Mouse (Mus musculus) erythroblast, embryonic 14.5 days (primary cell): Measurements from ENCODE around the gene Ost4. TPM values are rescaled to one million over a fixed set of nuclear protein-coding genes. Genes with fewer than 3 reads are reported as not detected.

Experiments
- H3K27me3 ChIP-seq: 2 replicates; pipeline ENCODE4 v1.6.1; 2012; ENCODE audit warnings: inconsistent platforms; ENCODE audit not compliant: control insufficient read depth
- H3K36me3 ChIP-seq: 2 replicates; pipeline ENCODE4 v1.6.1; 2012; ENCODE audit warnings: mild to moderate bottlenecking, inconsistent platforms; ENCODE audit not compliant: control insufficient read depth
- H3K4me1 ChIP-seq: 2 replicates; pipeline ENCODE4 v1.6.1; 2012; ENCODE audit warnings: inconsistent platforms; ENCODE audit not compliant: control insufficient read depth
- H3K4me3 ChIP-seq: replicated peaks from 2 replicates; pipeline ENCODE3; 2012; ENCODE audit warnings: moderate library complexity, mild to moderate bottlenecking, inconsistent platforms
- H3K9me3 ChIP-seq: 2 replicates; pipeline ENCODE4 v1.6.1; 2012; ENCODE audit warnings: low read length, inconsistent platforms, mixed read lengths; ENCODE audit not compliant: control insufficient read depth
- GATA1 ChIP-seq: IDR thresholded peaks from 2 replicates; pipeline ENCODE4 v1.6.1; 2012; ENCODE audit warnings: low read length, inconsistent platforms, mixed read lengths
- TAL1 ChIP-seq: IDR thresholded peaks from 3 replicates; pipeline ENCODE4 v1.6.1; 2012; ENCODE audit warnings: low read length, inconsistent platforms, mixed read lengths
- polyA plus RNA-seq: library from polyadenylated mRNA; stranded (reverse); fragments of >175 nt; gene quantifications from 2 replicates; pipeline ENCODE4 v1.2.3, GENCODE M21; 2012

The Ost4 gene
- polyA plus RNA-seq, 1 experiment: 30.6 TPM

DNA sequence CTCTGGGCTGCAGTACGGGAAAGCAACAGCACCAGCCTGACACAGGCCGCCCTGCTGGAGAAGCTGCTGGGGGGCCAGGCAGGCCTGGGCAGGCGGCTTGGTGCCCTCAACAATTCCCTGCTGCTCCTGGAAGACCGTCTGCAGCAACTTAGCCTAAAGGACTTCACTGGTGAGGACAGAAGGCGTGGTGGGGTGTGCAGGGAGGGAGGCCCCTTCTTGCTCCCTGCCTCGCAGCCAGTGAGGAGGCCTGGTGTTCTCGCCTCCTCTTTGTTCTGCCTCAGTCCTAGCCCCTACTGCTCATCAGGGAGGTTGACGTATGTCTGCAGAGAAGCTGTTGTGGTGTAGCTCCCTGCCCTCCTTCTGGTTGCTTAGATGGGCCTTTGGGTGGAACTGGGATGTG is 11.1 kb upstream of the Ost4 start:
- H3K36me3 ChIP-seq: peaks cover 27% of the 10 kb centered on the region
- H3K4me1 ChIP-seq: peaks cover 70% of the 10 kb centered on the region
- TF ChIP-seq GATA1 (no peak), TAL1 (no peak)
- H3K27me3 ChIP-seq: no peaks in the 10 kb centered on the region
- no peaks in the 10 kb centered on the region for H3K9me3 ChIP-seq
- no peak overlapping the region for H3K4me3 ChIP-seq

DNA sequence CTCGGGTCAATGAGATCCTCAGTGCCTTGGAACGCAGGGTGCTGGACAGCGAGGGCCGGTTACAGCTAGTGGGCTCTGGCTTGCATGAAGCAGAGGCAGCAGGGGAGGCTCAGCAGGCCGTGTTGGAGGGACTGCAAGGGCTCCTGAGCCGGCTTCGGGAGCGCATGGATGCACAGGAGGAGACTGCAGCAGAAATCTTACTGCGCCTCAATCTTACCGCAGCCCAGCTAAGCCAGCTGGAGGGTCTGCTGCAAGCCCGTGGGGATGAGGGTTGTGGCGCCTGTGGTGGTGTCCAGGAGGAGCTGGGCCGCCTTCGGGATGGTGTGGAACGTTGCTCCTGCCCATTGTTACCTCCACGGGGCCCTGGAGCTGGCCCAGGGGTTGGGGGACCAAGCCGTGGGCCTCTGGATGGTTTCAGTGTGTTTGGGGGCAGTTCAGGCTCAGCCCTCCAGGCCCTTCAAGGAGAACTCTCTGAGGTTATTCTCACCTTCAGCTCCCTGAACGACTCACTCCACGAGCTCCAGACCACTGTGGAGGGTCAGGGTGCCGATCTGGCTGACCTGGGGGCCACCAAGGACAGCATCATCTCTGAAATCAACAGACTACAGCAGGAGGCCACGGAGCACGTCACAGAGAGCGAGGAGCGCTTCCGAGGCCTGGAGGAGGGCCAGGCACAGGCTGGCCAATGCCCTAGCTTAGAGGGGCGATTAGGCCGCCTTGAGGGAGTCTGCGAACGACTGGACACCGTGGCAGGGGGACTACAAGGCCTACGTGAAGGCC is 10.5 kb upstream of the Ost4 start:
- no peaks in the 10 kb centered on the region for H3K27me3 ChIP-seq
- H3K36me3 ChIP-seq: peaks cover 27% of the 10 kb centered on the region
- H3K9me3 ChIP-seq: no peaks in the 10 kb centered on the region
- peaks cover 75% of the 10 kb centered on the region for H3K4me1 ChIP-seq
- no peak overlapping the region for H3K4me3 ChIP-seq
- TF ChIP-seq TAL1: no peak
- no peak for TF ChIP-seq GATA1

DNA sequence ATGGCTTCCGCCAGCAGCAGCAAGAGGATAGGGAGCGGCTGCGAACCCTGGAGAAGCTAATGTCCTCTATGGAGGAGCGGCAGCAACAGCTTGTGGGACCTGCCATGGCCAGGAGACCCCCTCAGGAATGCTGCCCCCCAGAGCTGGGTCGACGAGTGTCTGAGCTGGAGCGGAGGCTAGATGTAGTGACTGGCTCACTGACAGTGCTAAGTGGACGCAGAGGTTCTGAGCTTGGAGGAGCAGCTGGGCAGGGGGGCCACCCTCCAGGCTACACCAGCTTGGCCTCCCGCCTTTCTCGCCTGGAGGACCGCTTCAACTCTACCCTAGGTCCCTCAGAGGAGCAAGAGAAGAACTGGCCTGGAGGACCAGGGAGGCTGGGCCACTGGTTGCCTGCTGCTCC is 9.8 kb upstream of the Ost4 start:
- H3K36me3 ChIP-seq: peaks cover 27% of the 10 kb centered on the region
- H3K4me1 ChIP-seq: peaks cover 75% of the 10 kb centered on the region
- no peaks in the 10 kb centered on the region for H3K9me3 ChIP-seq

DNA sequence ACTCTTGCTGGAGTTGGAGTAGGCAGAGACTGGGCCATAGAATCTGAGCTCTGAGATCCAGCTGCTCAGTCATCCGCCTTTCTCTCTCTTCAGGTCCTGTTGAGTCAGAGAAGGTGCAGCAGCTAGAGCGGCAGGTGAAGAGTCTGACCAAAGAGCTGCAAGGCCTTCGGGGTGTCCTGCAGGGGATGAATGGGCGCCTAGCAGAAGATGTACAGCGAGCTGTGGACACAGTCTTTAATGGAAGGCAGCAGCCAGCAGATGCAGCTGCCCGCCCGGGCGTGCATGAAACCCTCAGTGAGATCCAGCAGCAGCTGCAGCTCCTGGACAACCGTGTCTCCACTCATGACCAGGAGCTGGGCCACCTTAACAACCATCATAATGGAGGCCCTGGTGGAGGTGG is 9.3 kb upstream of the Ost4 start:
- TF ChIP-seq TAL1 (no peak), GATA1 (no peak)
- no peaks in the 10 kb centered on the region for H3K27me3 ChIP-seq
- no peaks in the 10 kb centered on the region for H3K9me3 ChIP-seq
- H3K36me3 ChIP-seq: peaks cover 27% of the 10 kb centered on the region
- H3K4me1 ChIP-seq: peaks cover 74% of the 10 kb centered on the region
- H3K4me3 ChIP-seq: no peak overlapping the region

More for the DNA sequence above, 9.8 kb upstream of the Ost4 start:
- TF ChIP-seq GATA1 (no peak), TAL1 (no peak)
- Histone ChIP-seq H3K4me3 (no peak overlapping the region), H3K27me3 (no peaks in the 10 kb centered on the region)

DNA sequence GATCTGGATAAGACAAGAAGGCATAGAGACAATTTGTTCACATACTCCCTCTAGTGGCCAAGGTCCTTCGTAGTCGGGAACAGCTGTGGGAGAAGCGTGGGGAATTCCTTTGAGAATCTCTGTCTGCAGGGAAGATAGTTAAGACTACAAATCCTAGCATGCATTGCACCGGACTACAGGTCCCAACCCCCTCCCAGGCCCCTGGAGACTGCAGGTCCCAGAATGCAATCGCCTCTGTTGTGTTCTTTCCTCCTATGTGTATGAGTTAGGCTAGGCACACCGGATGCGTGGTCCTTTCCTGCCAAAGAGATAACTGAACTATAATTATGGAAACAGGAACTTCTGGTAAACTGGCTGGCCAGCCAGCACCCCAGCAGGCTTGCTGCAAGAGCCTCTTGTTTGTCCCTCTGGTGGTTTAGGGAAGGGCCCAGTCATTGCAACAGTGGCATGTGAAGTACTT is 8.4 kb upstream of the Ost4 start:
- Histone ChIP-seq H3K4me3 (no peak overlapping the region), H3K9me3 (no peaks in the 10 kb centered on the region), H3K36me3 (peaks cover 27% of the 10 kb centered on the region)

DNA sequence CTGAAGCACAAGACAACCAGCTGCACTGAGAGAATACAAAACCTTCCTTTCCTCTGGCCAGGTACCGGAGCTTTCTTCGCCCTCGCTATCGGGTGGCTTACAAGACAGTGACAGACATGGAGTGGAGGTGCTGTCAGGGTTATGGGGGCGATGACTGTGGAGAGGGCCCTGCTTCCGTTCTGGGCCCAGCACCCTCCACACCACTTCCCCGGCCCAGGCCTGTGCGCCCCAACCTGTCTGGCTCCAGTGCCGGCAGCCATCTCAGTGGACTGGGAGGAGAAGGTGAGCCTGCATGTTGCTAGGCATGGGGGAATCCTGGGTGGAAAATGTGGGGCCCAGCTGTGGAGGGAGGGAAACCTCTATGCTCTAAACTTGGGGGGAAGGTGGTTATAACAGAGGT is 7.9 kb upstream of the Ost4 start:
- H3K36me3 ChIP-seq: peaks cover 27% of the 10 kb centered on the region
- TF ChIP-seq GATA1 (no peak), TAL1 (no peak)
- H3K9me3 ChIP-seq: no peaks in the 10 kb centered on the region
- H3K4me3 ChIP-seq: peak overlapping the region; percentile 34
- no peaks in the 10 kb centered on the region for H3K27me3 ChIP-seq
- peaks cover 61% of the 10 kb centered on the region for H3K4me1 ChIP-seq

More for the DNA sequence above, 8.4 kb upstream of the Ost4 start:
- TF ChIP-seq GATA1 (no peak), TAL1 (no peak)
- H3K4me1 ChIP-seq: peaks cover 67% of the 10 kb centered on the region
- no peaks in the 10 kb centered on the region for H3K27me3 ChIP-seq

DNA sequence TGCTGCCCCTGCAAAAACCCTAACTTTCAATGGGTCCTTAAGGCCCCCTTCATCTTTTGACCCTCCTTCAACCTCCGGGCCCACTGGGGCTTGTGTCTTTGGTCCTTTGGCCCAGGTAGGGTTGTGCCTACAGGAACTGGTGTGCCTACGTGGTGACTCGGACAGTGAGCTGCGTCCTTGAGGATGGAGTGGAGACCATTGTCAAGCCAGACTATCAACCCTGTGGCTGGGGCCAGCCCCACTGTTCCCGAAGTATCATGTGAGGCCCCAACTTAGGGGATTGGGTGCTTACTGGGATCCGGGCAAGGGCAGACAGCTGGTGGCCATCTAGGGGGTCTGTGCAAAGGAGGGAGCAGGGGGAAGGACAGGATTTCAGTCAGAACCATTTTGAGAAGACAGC is 7.3 kb upstream of the Ost4 start:
- Histone ChIP-seq H3K36me3 (peaks cover 22% of the 10 kb centered on the region), H3K9me3 (no peaks in the 10 kb centered on the region), H3K27me3 (no peaks in the 10 kb centered on the region), H3K4me1 (peaks cover 58% of the 10 kb centered on the region), H3K4me3 (peak overlapping the region; percentile 45)
- TF ChIP-seq TAL1 (no peak), GATA1 (no peak)

DNA sequence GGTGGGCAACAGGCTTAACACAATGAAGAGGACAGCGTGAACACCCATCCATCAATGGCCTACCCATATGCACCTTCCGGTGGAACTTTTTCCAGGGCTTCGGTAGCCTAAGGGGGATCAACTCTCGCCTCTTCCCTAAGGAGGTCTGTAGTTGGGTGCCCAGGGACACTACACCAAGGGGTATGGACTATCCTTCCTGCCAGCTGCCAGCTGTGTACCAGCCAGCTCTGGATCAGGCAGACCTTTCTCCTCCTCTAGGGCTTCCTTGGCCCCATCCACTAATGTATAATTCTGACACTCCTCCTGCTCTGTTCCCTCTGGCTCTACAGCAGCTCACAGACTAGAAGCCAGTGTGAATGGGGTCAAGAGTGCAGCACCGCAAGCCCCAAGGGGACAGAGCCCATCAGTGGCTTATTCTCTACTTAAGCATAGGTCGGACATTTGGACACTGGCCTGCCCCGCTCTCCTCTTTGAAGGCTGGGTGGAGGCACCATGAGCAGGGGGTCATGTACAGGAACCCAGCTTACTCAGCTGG is 6.6 kb upstream of the Ost4 start:
- H3K4me1 ChIP-seq: peaks cover 59% of the 10 kb centered on the region
- peak overlapping the region; percentile 45 for H3K4me3 ChIP-seq
- TF ChIP-seq GATA1 (no peak), TAL1 (no peak)

DNA sequence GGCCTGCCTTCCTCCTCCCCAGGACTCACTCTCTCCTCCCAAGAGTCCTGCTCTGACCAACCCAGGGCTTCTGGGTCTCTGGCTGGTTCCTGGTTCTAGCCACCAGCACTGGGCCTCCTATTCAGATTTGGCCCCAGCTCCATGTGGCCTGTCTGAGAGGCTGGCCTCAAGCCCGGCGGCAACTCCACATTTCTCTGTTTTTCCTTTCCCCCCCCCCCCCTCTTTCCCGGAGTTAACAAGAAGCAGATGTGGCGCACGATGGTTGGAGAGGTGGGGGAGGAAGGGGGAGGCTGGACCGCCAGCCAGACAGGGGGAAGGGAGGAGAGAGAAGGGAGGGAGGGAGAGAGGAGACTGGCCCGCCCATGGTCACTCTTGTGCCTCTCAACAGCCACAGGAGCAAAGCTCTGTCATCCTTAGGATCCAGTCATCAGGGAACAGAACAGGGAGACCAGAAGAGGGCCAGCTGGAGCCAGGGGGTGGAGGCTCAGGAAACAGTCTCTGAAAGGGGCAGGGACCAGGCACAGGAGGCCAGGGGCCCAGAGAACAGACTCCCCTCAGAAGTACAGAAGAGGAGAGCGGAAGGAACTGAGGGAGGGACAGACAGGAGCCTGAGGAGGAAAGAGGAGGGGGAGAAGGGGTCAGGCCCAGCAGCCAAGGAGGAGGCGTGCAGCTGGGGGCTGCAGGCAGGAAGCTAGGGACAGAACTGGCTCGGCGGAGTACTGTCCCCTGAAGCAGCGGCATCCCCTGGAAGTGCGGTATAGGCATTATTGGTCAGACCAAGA is 5.7 kb upstream of the Ost4 start, which contains the start of gene Emilin1:
TSS of gene Emilin1 (plus strand) at position 343 of the 782 bp plus-strand sequence.
- Histone ChIP-seq H3K4me1 (peaks cover 64% of the 10 kb centered on the region), H3K4me3 (peak within 1 kb of the TSS; percentile 45), H3K9me3 (no peaks in the 10 kb centered on the region), H3K27me3 (no peaks in the 10 kb centered on the region), H3K36me3 (peaks cover 10% of the 10 kb centered on the region)
- no peak for TF ChIP-seq TAL1
- no peak for TF ChIP-seq GATA1

More for the DNA sequence above, 6.6 kb upstream of the Ost4 start:
- peaks cover 19% of the 10 kb centered on the region for H3K36me3 ChIP-seq
- no peaks in the 10 kb centered on the region for H3K27me3 ChIP-seq
- no peaks in the 10 kb centered on the region for H3K9me3 ChIP-seq
